Mouse (Mus musculus) kidney, adult 11 months (tissue): ENCODE measurements around the gene Rpp30.

Experiments used
- DNase-seq: peaks from one replicate; pipeline ENCODE4 v3.0.0; 2022

The Rpp30 gene

DNA sequence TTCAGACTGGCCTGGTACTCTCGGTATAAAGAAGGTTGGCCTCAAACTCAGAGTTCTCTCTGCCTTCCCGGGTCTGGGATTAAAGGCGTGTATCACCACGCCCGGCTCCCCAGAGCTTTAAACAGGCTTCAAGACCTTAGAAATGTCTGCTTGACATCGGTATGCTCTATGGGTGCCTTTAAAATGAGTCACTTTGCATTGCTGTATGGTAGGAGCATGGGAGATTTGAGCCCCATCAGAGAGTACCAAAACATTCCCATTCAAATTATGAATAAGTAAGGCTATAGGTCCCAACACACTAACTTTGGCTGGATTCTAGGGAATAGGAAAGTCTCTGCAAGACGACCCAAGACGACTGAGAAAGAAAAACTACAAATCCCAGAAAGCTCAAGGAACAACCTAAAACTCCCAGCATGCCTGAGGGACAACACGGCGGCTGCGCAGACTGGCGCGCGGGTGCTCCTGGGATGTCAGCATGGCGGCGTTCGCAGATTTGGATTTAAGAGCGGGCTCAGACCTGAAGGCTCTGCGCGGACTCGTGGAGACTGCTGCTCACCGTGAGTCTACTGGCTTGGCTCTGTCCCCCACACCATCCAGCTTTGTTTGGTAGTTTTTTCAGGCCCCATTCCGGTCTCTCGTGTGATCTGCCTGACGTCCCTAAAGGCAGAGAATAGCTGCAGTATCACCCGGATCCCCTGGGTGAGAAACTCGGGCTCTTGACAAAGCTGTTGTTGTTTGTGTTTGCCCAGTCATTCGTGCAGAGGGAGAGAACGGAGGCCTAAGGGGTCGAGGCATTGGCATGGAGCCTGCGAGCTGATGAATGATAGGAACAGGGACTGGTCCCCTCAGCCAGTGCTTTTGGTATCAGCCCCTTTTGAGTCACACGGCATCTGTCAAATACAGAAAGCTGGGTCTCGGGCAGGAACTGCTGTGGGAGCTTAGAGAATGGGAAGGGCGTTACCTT, at the start of gene Rpp30:
Rpp30 (plus strand) TSS at position 455 of the 964 bp plus-strand sequence.
- DNase-seq, result peak; percentile 85

DNA sequence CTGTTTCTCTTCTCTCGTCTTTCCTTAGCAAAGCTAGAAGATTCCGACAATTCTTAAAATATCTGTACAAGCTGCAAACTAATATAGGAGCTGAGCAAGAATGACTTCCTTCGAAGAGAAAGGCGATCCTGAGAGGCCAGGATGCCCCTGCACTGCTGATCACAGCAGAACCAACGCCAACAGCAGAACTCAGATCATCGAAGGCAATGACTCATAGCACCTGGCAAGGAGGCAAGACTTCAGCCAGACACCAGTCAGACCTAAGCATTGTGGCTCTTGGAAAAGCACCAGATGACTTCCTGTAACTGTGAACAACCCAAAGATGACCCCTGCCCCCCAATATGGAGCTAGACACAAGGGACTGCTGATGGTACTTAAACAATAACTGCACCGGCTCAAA, 37.5 kb upstream of the Rpp30 start:
- no peak for DNase-seq

DNA sequence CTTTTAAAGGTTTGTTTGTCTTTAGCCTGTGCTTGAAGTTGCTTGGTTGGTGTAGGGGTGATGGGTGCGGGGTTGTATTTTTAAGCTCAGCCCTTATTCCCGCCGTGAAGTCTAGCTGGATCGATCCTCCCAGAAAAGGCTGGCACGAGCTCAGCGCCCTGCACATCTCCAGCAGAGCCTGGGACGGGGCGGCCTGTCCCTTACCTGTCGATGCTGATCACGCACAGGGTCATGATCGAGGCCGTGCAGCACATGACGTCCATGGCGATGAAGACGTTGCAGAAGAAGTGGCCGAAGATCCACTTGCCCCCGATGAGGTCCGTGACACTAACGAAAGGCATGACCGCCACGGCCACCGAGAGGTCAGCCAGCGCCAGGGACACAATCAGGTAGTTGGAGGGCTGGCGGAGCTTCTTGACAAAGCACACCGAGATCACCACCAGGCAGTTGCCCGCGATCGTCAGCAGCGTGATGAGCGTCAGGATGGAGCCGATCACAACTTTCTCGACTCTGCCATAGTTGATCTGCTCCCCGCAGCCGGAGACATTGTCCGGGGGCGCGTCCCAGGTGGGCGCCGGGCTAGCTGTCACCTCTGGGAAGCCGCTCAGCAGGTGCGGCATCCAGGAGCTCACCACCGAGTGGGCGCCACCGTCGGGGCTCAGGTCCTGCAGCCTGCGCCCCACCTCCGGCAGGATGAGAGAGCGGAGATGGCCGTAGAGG, 26.9 kb upstream of the Rpp30 start:
- no peak for DNase-seq

DNA sequence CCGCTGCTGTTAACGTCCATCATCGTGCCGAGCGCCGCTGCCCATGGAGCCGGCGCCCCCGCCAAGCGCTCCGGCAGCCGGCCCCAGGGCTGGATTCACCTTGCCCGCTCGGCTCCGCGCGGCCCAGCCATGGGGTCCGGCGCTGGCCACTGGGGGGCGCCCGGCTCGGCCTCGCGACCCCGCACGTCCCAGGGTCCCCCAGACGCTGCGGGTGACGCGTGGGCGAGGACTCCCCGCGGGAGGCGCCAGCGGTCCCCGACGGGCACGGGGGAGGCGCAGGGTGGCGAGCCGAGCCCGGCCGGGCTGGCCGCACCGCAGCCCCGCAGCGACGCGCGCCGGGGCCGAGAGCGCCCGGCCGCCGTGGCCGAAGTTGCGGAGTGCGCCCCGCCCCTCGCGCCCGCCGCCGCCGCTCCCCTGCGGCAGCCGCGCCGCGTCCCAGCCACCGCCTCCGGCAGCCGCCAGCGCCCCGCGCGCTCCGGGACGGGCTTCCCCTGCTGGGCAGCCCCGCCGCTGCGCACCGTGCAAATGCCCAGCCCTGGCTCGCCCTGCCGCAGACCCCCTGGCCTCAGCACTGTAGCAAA, 26.2 kb upstream of the Rpp30 start, which contains the start of gene Htr7:
Htr7 (minus strand) TSS at position 277 of the 581 bp plus-strand sequence.
- DNase-seq, result no peak

DNA sequence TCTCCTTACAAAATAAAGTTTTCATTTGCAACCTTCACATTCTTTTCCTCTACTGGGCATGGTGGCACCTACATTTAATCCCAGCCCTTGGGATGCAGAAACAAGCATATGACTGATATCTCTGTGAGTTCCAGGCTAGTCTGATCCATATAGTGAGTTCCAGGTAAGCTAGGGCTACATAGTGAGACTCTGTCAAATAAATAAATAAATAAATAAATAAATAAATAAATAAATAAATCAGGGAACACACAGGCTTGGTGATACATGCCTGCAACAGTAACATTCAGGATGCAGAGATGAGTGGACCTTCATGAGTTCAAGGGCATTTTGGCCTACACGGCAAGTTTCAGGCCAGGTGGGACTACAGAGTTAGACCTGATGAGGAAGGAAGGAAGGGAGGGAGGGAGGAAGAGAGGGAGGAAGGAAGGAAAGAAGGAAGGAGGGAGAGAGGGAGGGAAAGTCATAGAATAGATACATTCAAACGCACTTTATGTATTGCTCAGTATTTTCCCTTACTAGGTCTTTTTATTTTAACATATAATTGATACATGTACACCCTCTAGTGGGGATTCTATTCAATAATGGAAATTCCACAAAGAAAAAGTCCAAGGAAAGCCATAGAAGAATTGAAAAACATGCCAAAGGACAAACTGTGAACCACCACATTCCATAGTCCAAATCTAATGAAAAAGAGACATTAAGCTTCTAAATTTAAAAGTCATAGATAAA, 20.6 kb upstream of the Rpp30 start:
- DNase-seq, result no peak

DNA sequence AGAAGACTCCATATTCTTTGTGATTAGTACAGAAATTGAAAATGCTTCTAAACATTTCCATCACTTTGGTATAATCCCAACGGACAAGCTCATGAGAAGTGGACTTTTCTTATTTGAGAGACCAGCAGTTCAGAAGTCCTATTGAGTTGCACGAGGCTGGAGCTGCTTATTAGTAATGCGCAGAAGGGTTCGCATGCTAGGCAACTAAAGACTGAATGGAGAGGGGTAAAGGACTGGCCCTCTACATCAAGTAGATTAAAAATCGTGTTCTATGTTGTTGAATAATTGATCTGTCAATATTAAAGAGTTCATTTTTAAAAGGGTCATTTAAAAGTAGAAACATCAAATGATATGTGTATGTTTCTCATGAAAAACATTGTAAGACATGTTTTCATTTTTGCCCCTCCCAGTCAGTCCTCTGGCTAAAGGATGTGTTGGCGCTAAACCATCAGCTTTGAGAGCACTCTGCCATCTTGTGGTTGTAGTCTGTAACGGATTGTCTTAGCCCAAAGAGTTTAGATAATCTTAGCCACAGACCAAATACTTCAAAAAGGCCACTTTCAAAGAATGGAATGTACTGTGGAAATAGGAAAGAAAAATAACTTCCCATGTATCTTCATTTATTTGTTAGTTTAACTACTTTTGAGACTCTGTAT, 782 bp upstream of the Rpp30 start:
- DNase-seq, result peak; percentile 6

DNA sequence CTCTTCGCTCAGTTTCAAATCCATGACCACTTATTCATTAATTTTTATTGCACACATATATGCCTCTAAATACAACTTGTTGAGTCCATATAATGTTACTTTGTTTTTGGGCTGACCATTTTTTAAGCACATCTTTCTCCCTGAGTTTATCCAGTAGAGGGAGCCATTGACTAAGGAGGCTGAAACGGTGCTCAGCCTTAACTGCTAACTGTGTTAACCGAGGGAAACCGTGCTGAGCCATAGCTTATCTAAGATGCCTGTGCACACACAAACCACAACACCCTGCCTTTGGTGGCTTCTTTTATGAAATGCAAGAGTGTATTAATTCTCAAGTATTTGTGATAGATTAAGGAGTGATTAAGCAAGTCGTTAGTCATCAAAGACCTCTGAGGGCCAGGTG, 7.3 kb downstream of the Rpp30 start:
- no peak for DNase-seq

DNA sequence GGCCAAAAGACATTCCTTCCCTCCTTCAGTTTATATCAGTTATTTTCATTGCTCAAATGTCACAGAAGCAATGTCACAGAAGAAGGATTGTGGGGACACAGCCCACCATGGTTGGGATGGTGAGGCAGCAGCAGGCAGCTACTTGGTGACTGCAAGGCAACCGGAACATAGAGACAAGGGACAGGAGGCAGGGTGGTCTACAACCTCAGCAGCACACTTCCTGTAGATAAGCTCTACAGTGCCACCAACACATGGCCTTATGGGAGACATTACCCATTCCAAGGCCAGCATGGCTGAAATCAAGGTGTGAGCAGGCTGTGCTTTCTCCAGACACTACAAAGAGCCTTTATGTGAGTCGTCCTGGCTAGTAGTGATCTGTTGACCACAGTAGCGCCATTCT, 13.7 kb downstream of the Rpp30 start:
- no peak for DNase-seq

DNA sequence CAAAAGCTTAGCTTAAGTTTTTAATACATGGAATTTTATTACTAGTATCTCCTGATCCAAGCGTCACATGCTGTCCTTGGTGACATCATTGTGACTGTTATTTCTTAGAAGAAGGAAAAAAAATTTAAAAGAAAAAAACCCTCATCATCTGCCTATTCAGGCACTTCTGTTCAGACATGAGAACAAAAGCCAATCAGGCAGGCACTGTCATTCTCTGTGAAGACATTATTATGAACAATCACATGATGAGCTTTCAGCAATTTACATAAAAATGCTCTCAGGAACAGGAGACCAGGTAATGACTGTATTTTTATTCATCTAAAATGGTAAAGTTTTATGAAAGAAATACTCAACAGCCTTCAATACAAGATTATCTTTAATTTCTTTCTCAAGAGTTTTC, 14.7 kb downstream of the Rpp30 start:
- DNase-seq, result no peak

DNA sequence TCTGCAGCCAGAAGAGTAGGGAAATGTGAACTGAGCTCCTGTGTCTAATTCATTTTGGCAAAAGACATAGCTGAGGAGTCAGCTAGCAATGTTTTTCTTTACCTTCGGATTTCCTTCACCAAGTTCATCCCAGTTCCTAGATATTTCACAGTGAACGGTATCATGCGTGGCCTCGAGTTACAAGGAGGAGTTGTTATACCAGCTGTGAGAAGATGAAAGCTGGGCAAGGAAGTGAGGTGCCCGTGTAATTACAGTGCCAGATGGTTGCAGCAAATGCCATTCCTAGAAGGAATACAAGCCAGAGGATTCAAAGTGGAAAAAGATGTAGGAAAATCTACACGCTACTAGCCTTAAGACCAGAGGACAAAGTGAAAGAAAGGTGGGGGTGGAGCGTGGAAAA, 15.4 kb downstream of the Rpp30 start:
- DNase-seq, result no peak

DNA sequence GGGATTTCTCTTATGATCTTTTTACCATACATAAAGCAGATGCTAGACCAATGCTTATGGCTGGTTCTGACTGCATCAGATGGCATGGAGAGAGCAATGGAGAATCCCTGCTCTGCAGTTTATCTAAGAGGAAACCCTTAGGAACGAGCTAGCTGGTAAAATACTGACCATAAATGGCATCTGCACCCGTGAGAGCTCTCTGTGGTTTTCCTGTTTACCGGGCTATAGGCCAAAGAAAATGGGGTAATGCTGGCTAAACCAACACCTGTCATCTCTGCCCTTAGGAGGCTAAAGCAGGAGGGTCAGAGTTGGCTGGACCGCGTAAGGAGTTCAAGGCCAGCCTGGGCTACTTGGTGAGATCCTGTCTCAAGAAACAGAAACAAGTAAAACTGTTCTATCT, 20.4 kb downstream of the Rpp30 start:
- no peak for DNase-seq

DNA sequence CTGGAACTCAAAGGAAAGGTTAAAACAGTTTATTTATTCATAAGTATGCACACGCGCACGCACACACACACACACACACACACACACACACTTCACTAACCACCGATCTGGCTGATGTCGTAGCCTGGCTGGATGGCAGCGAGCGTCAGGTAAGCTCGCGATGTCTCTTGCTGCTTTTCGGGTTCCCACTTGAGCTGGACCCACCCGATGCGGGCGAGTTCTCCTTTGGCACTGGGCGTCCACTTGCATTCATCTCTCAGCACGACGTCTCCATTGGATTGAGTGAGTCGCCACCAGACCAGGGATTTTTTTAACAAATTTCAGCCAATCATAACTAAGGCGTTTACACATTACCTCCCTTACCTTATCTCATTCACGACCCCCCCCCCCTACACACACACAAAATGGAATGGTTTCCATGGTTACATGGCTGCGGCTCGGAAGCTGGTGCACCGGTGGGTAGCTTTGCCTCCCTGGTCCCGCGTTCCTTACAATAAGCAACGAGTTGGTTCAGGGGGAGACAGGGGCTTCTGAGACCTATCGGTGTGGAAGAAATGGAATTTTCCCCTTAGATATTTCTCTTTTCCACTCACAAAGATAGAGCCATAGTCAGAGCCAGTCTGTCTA, 25.9 kb downstream of the Rpp30 start:
- no peak for DNase-seq

DNA sequence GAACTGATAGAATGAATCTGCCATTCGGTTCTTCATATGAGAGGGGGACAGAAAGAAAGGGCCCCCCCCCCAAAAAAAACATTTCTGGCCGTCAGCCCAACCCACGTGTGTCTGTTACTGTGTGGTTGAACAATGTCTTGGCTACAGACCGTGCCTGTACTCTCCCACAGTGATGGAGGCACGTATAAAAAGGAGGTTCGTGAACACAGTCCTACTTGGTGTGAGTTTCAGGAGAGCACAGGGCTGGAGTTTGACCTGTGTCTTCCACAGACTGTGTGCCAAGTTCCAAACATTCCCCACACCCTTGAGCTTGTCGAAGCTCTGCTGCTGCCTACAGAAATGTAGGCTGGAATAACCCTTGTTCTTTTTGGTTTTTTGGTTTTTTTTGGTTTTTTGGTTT, 26.9 kb downstream of the Rpp30 start:
- no peak for DNase-seq

DNA sequence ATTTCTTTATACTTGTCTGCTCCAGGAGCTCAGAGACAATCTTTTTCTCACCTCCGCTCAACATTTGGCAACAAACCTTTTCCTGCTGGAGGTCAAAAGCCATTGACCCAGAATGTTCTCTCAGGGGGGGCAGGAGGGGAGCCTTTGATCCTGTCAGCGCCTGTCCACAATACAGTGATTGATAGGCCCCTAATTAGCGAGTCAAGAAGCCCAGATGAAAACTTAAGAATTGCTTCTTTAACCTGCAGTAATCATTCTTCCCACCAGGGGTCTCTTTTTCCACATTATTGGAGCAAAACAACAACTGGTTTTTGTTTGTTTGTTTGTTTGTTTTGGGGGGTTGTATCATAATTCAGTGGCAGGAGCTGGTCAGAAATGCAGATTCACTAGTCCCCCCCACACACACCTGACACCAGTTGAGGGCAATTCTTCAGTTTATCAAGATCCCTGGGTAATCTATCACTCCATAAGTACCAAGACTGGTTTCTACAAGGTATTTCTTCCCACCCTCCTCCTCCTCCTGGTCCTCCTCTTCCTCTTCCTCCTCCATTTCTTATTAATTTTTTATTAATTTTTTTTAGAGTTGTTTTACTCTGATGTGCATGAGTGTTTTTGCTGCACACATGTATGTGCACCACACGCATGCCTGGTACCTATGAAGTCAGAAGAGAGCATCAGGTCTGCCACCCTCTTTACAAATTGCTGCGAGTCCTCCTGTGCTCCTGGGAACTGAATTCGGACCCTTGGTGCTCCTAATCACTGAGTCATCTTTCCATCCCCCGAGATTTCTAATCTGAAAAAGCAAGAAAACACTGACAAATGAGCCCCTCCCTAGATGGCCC, 27.8 kb downstream of the Rpp30 start:
- no peak for DNase-seq

DNA sequence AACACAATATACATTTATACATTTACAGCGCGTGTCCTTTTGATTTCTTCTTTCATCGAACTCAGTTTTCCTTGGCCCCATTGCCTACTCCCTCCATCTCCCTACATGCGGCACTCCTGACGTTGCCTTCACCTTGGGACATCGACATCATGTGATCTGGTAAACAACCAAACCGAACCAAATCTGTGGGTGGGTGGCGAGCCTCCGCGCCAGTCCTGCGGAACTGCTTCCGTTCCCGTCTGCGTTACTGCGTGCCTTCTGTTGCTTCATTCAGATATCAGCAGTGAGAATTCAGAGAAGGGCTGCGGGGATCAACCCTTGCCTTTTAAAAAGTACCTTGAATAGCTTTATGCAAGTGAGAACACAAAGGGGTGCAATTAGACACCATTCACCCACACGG, 28.5 kb downstream of the Rpp30 start:
- DNase-seq, result no peak

DNA sequence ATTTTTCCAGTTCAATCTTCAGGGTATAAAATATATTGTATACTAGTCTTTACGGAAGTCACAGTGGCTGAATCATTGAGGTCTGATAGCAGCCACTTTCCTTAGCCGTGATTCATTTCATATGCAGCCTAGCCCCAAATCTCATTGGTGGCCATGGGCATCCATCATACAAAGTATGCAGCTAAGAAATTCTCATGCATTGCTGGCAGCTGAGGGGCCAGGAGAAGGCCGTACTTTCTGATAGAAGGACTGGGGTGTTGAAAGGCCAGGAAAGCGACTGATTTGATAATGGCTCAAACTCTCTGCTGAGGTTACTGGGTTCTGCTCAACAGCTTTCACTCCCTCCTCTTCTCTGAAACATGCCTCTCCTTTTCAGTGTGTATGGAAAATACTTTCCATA, 32.7 kb downstream of the Rpp30 start:
- no peak for DNase-seq

DNA sequence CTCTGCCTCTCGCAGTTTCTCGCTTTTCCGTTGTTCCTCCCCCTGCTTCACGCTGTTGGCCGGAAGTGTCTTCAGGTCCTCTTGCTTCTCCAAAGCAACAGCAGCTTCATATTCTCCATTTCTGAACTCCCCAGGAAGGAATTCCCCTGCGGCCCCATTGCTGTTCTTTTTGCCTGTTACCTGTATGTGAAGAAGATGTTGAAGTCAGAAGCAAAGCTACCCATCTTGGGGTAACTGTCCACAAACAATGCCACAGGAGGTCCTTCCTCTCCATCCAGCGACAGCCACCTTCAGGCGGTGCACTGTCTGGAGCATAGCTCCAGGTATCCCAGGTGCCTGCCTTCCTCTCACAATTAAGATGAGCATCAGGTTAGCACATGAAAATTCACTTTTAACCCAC, 35.7 kb downstream of the Rpp30 start:
- DNase-seq, result no peak

DNA sequence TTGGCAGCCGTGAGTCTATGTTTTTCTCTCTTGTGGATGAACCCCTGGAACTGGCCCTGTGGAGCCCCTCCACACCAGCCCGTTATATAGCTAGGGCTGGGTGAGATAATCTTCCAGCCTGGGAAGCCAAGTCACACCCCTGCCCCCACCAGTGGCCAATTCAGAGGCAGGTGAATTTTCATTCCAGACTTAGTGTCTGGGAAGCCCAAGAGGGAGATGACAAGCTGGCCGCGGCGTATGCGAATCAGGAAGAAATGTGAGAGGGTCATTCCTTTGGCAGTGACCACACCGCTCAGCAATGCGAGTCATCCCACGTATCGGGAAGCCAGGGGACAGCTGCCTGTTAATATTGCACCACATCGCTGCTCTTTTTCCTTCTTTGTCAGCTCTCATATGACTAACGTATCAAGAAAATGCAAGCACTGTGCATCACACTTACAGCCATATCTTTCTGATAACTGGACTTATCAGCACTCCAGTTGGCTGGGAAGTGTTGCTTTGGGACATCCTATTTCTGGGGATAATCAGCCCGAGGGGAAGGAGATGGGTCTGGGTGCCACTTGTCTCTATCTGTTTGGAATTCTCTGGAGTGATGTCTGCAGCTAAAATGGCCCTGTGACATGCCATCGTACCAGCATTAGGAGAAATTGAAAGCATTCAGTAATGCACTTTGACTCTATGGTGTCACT, 36.4 kb downstream of the Rpp30 start, which contains the start of gene Ankrd1:
Ankrd1 (minus strand) TSS at position 317 of the 689 bp plus-strand sequence.
- DNase-seq, result no peak

DNA sequence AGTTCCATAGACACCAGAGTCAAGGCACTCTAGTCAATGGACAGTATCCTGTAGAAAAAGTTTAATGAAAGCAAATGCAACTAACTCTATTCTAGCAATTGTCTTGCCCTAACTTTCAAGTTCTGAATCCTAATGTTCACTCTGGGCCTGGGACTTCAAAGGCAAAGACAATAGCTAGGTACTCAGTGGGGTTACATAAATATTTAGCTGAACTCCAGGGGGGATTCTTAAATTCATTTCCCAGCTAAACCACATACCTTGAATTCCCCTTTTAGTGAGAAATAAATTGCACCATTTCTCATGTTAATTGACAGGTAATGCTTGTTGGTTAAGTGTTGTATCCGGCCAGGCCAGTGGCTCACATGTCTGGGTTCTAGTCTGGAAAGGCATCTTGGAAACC, 40.7 kb downstream of the Rpp30 start:
- DNase-seq, result no peak

DNA sequence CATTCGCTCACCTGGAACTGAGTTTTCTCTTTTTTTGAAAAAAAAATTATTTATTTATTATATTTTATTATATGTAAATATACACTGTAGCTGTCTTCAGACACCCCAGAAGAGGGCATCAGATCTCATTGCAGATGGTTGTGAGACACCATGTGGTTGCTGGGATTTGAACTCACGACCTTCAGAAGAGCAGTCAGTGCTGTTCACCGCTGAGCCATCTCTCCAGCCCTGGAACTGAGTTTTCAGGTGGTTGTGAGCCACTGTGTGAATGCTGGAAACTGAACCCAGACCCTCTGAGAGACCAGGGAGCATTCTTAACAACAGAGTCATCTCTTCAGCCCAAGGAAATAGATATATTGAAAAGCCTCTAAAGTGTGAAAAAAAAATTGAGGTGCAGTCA, 44.9 kb downstream of the Rpp30 start:
- DNase-seq, result no peak
